Mouse (Mus musculus): ENCODE data around the gene Pmm1.

Pmm1 gene

GRCm38 (mm10) chr15:81926446-81926822, 34.3 kb downstream of the Pmm1 start:
- ChIA-PET POLR2A (interaction anchor here (0.6 to 3.8 kb wide), 99 partner anchors 8 to 527 kb away, joined by 3 to 37 read pairs (median 4); partner anchors contain the start of genes Csdc2 (in 3 of the 4), Pmm1 (in 3 of the 4), Aco2 (in 2 of the 4) and Phf5a (in 2 of the 4)), CTCF (interaction anchor here (0.5 to 3.2 kb wide), 30 partner anchors 8 to 182 kb away, joined by 3 to 16 read pairs (median 4); partner anchors contain the start of genes Pmm1 (in 3 of the 4), Csdc2 (in 2 of the 4), Rangap1 (in 1 of the 4) and Tef (in 1 of the 4))

GRCm38 (mm10) chr15:81925760-81926445, 34.8 kb downstream of the Pmm1 start, which contains the start of gene Polr3h:
TSS of gene Polr3h (minus strand) at chr15:81926240.
- ChIA-PET POLR2A (interaction anchor here (0.5 to 3.8 kb wide), 116 partner anchors 8 to 1216 kb away, joined by 3 to 37 read pairs (median 4); partner anchors contain the start of genes Csdc2 (in 3 of the 4), Pmm1 (in 3 of the 4), Aco2 (in 2 of the 4) and Phf5a (in 2 of the 4)), CTCF (interaction anchor here (0.5 to 3.2 kb wide), 38 partner anchors 8 to 478 kb away, joined by 3 to 16 read pairs (median 4); partner anchors contain the start of genes Pmm1 (in 3 of the 4), Csdc2 (in 2 of the 4), Rangap1 (in 1 of the 4) and Tef (in 1 of the 4))

GRCm38 (mm10) chr15:81924933-81925332, 35.8 kb downstream of the Pmm1 start:
- CTCF ChIA-PET = interaction anchor here (0.9 to 2.2 kb wide), 9 partner anchors 9 to 111 kb away, joined by 3 to 8 read pairs (median 6); no protein-coding TSS in a partner anchor
- POLR2A ChIA-PET = interaction anchor here (0.5 to 3.8 kb wide), 57 partner anchors 8 to 308 kb away, joined by 3 to 37 read pairs (median 4); partner anchors contain the start of genes Aco2 (in 2 of the 4), Phf5a (in 2 of the 4), Ccdc134 (in 1 of the 4) and Csdc2 (in 1 of the 4)

- ChIA-PET CTCF (interaction anchor here in 1 of 4 experiments (0.6 kb wide), 1 partner anchor 193 kb away, joined by 4 read pairs; no protein-coding TSS in a partner anchor), POLR2A (interaction anchor here in 2 of 4 experiments (0.6 to 2.0 kb wide), 7 partner anchors 9 to 114 kb away, joined by 3 to 10 read pairs (median 5); partner anchors contain the start of gene Csdc2 (in 1 of the 2))
Measured at GRCm38 (mm10) chr15:81921255-81921654, 39.5 kb downstream of the Pmm1 start.

- ChIA-PET POLR2A (interaction anchor here (0.5 to 2.0 kb wide), 12 partner anchors 9 to 825 kb away, joined by 3 to 10 read pairs (median 3); no protein-coding TSS in a partner anchor), CTCF (interaction anchor here in 3 of 4 experiments (0.7 to 1.0 kb wide), 4 partner anchors 9 to 211 kb away, joined by 4 to 11 read pairs (median 4); no protein-coding TSS in a partner anchor)
Measured at GRCm38 (mm10) chr15:81920546-81921217, 40.0 kb downstream of the Pmm1 start.

GRCm38 (mm10) chr15:81919062-81919461, 41.7 kb downstream of the Pmm1 start:
- POLR2A ChIA-PET = interaction anchor here in 3 of 4 experiments (0.7 to 1.9 kb wide), 9 partner anchors 8 to 174 kb away, joined by 3 to 5 read pairs (median 3); partner anchors contain the start of genes Rangap1 (in 1 of the 3), Tob2 (in 1 of the 3) and Zc3h7b (in 1 of the 3)
- CTCF ChIA-PET = interaction anchor here in 3 of 4 experiments (0.6 to 2.5 kb wide), 9 partner anchors 10 to 157 kb away, joined by 3 to 15 read pairs (median 5); partner anchors contain the start of gene Csdc2 (in 1 of the 3)

- POLR2A ChIA-PET = interaction anchor here in 3 of 4 experiments (0.7 to 4.1 kb wide), 18 partner anchors 7 to 218 kb away, joined by 3 to 26 read pairs (median 3); partner anchors contain the start of genes Polr3h (in 2 of the 3), Tob2 (in 2 of the 3), Rangap1 (in 1 of the 3) and Zc3h7b (in 1 of the 3)
- CTCF ChIA-PET = interaction anchor here (0.8 to 2.5 kb wide), 15 partner anchors 8 to 218 kb away, joined by 3 to 15 read pairs (median 4); partner anchors contain the start of genes Polr3h (in 2 of the 4) and Csdc2 (in 1 of the 4)
Measured at GRCm38 (mm10) chr15:81917621-81918463, 42.9 kb downstream of the Pmm1 start.

GRCm38 (mm10) chr15:81917201-81917600, 43.5 kb downstream of the Pmm1 start:
- POLR2A ChIA-PET = interaction anchor here in 2 of 4 experiments (0.8 to 4.1 kb wide), 15 partner anchors 8 to 253 kb away, joined by 3 to 26 read pairs (median 4); partner anchors contain the start of genes Polr3h (in 2 of the 2), L3mbtl2 (in 1 of the 2) and Tob2 (in 1 of the 2)

GRCm38 (mm10) chr15:81915663-81916062, 45.1 kb downstream of the Pmm1 start:
- ChIA-PET POLR2A (interaction anchor here in 3 of 4 experiments (0.6 to 4.1 kb wide), 22 partner anchors 9 to 392 kb away, joined by 3 to 26 read pairs (median 4); partner anchors contain the start of genes Polr3h (in 2 of the 3), Aco2 (in 1 of the 3), Csdc2 (in 1 of the 3) and Ep300 (in 1 of the 3)), CTCF (interaction anchor here (0.6 to 2.8 kb wide), 7 partner anchors 10 to 146 kb away, joined by 3 to 13 read pairs (median 6); partner anchors contain the start of gene Polr3h (in 1 of the 4))

More at GRCm38 (mm10) chr15:81917201-81917600, 43.5 kb downstream of the Pmm1 start:
- CTCF ChIA-PET = interaction anchor here in 3 of 4 experiments (0.5 to 2.5 kb wide), 13 partner anchors 9 to 217 kb away, joined by 3 to 15 read pairs (median 4); partner anchors contain the start of gene Polr3h (in 2 of the 3)

GRCm38 (mm10) chr15:81914668-81915067, 46.1 kb downstream of the Pmm1 start:
- POLR2A ChIA-PET = interaction anchor here in 3 of 4 experiments (0.5 to 4.1 kb wide), 10 partner anchors 10 to 330 kb away, joined by 3 to 26 read pairs (median 4); partner anchors contain the start of genes Polr3h (in 2 of the 3) and Ep300 (in 1 of the 3)
- CTCF ChIA-PET = interaction anchor here in 2 of 4 experiments (0.6 to 2.8 kb wide), 4 partner anchors 10 to 145 kb away, joined by 3 to 13 read pairs (median 6); no protein-coding TSS in a partner anchor

- ChIA-PET POLR2A (interaction anchor here (0.5 to 5.5 kb wide), 29 partner anchors 9 to 446 kb away, joined by 3 to 36 read pairs (median 4); partner anchors contain the start of genes Aco2 (in 2 of the 4), Phf5a (in 2 of the 4), Polr3h (in 2 of the 4) and Ep300 (in 1 of the 4)), CTCF (interaction anchor here (0.6 to 4.2 kb wide), 14 partner anchors 13 to 454 kb away, joined by 3 to 22 read pairs (median 4); partner anchors contain the start of gene Polr3h (in 1 of the 4))
Measured at GRCm38 (mm10) chr15:81912498-81912897, 48.2 kb downstream of the Pmm1 start.

- ChIA-PET CTCF (interaction anchor here (0.6 to 1.1 kb wide), 11 partner anchors 10 to 150 kb away, joined by 3 to 5 read pairs (median 4); no protein-coding TSS in a partner anchor), POLR2A (interaction anchor here in 3 of 4 experiments (0.6 to 5.5 kb wide), 6 partner anchors 9 to 106 kb away, joined by 3 to 36 read pairs (median 3); partner anchors contain the start of gene Polr3h (in 2 of the 3))
Measured at GRCm38 (mm10) chr15:81908767-81909166, 52.0 kb downstream of the Pmm1 start.

GRCm38 (mm10) chr15:81907953-81908352, 52.8 kb downstream of the Pmm1 start:
- CTCF ChIA-PET = interaction anchor here in 1 of 4 experiments (0.9 kb wide), 1 partner anchor 10 kb away, joined by 4 read pairs; no protein-coding TSS in a partner anchor

GRCm38 (mm10) chr15:81904939-81905338, 55.8 kb downstream of the Pmm1 start:
- CTCF ChIA-PET = interaction anchor here (0.5 to 4.3 kb wide), 88 partner anchors 8 to 771 kb away, joined by 3 to 53 read pairs (median 4); partner anchors contain the start of genes Polr3h (in 4 of the 4), Aco2 (in 1 of the 4), Csdc2 (in 1 of the 4) and Phf5a (in 1 of the 4)
- POLR2A ChIA-PET = interaction anchor here (0.5 to 7.4 kb wide), 39 partner anchors 11 to 1640 kb away, joined by 3 to 89 read pairs (median 4); partner anchors contain the start of genes Aco2 (in 2 of the 4), Phf5a (in 2 of the 4), Polr3h (in 2 of the 4) and Tob2 (in 1 of the 4)

More at GRCm38 (mm10) chr15:81907953-81908352, 52.8 kb downstream of the Pmm1 start:
- POLR2A ChIA-PET = interaction anchor here in 1 of 4 experiments (1.0 kb wide), 1 partner anchor 77 kb away, joined by 5 read pairs; no protein-coding TSS in a partner anchor

Data from embryonic stem cell, embryonic (primary cell).